Mouse (Mus musculus): ENCODE measurements around the gene Gm9195. TPM values are rescaled to one million over a fixed set of nuclear protein-coding genes. Genes with fewer than 3 reads are reported as not detected.
A peak's percentile ranks its signal among the peaks of the same experiment; 100 is the strongest.

Gm9195 gene
- total RNA-seq, 2 experiments from 2014 or later, result not detected

GRCm38 (mm10) chr14:72447141-72448091 is 44.2 kb downstream of the Gm9195 start:
- DNase-seq, result peak; percentile 28

DNA sequence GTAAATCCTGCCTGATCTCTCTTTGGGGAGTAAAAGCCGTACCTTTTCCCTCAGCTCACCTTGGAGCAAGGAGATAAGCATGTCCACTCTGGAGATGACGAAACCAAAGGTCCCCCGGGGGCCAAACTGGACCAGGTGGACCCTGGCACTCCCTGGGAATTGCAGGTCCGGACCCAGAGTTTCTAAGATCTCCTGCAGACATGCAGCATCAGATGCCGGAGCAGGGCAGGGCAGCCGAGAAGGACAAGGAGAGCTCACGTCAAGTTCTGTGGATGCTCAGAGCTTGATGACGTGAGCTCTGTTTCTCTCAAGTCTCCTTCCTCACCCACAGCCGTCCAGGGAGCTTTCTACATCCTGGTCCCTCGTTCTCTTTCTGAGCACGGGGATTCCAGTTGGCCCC is 48.7 kb downstream of the Gm9195 start:
- no peak for DNase-seq
- intact Hi-C loops (cut with DNase I), result no loop called here

More at GRCm38 (mm10) chr14:72447141-72448091, 44.2 kb downstream of the Gm9195 start:
- intact Hi-C loops (cut with DNase I), result no loop called here

- intact Hi-C loops (cut with DNase I), result no loop called here
- DNase-seq, result no peak
These were observed 50.7 kb downstream of the Gm9195 start for GRCm38 (mm10) chr14:72440929-72441328.

GRCm38 (mm10) chr14:72440436-72440835 is 51.2 kb downstream of the Gm9195 start:
- no peak for DNase-seq
- intact Hi-C loops (cut with DNase I), result no loop called here

- intact Hi-C loops (cut with DNase I), result no loop called here
- DNase-seq, result peak; percentile 36
These were observed 52.7 kb downstream of the Gm9195 start for GRCm38 (mm10) chr14:72438976-72439375.

- intact Hi-C loops (cut with DNase I), result no loop called here
- DNase-seq, result peak; percentile 87
These were observed 101.9 kb downstream of the Gm9195 start for GRCm38 (mm10) chr14:72389696-72390095.

GRCm38 (mm10) chr14:72389288-72389687 is 102.3 kb downstream of the Gm9195 start:
- intact Hi-C loops (cut with DNase I), result no loop called here
- no peak for DNase-seq

- intact Hi-C loops (cut with DNase I), result loop anchor here (10.0 kb wide), 1 partner anchor 138 kb away; no protein-coding TSS in a partner anchor
- peak; percentile 65 for DNase-seq
These were observed 114.4 kb downstream of the Gm9195 start for GRCm38 (mm10) chr14:72377224-72377623.

Other genes starting within 250 kb of the Gm9195 start
- gene Fndc3a, start 218.2 kb upstream of the Gm9195 start, total RNA-seq (2021), result 10 to 100 TPM; 54.6 to 59.0 TPM

Measured in left cerebral cortex, postnatal 4 days (tissue).